Mouse (Mus musculus) c-Kit-positive CD71-negative TER-119-negative erythroid progenitor cells, embryonic 14.5 days (primary cell): ENCODE results near the gene Igsf10.

Experiments used
- DNase-seq: peaks from one replicate; pipeline ENCODE4 v3.0.0-alpha.2; 2013; ENCODE audit warnings: low read depth

Igsf10 gene

DNA sequence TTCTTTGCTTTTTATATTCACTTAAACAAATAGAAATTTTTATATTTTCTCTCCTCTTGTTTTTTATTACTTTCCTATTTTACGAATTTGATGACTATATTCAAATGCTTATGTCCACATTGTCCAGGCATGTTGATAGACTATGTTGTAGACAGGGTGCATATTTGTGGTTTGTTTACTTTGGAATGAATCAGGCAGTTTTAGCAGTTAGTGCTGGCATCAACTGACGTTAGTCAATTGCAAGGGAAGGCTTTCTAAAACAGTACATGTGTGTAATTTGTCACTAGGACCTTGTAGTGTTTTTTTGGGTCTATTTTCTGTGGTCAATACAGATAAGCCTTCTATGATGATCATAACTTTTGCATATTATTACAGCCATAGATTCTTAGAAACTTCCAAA is 53.6 kb downstream of the Igsf10 start:
- DNase-seq, result no peak

DNA sequence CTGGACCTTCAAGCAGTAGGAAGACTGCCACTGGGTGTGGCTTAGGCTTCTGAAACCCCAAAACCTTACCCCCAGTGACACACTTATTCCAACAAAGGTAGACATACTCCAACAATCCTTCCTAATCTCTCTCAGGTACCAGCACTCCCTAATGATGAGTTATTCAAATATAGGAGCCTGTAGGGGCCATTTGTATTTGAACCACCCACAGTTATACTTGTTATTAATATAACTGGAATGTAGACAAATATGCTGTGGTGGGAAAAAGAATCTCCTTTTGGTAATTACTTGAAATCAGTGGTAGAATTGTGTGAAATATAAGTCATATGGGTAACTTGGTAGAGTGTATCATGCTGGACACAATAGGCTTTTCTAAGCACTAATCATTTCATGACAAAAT is 65.6 kb downstream of the Igsf10 start:
- DNase-seq, result no peak

DNA sequence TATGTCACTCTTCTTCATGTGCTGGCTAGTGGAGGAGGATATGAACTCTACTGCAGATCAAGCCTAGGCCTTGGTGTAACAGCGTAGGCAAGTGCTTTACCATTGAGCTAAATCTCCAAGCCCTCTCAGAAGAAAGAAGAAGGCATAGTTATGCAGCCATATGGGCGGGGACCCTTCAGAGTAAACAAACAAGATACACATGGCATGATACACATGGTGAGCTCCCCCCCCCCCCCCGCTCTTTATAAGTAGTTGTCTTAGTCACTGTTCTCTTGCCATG is 66.0 kb downstream of the Igsf10 start:
- no peak for DNase-seq

DNA sequence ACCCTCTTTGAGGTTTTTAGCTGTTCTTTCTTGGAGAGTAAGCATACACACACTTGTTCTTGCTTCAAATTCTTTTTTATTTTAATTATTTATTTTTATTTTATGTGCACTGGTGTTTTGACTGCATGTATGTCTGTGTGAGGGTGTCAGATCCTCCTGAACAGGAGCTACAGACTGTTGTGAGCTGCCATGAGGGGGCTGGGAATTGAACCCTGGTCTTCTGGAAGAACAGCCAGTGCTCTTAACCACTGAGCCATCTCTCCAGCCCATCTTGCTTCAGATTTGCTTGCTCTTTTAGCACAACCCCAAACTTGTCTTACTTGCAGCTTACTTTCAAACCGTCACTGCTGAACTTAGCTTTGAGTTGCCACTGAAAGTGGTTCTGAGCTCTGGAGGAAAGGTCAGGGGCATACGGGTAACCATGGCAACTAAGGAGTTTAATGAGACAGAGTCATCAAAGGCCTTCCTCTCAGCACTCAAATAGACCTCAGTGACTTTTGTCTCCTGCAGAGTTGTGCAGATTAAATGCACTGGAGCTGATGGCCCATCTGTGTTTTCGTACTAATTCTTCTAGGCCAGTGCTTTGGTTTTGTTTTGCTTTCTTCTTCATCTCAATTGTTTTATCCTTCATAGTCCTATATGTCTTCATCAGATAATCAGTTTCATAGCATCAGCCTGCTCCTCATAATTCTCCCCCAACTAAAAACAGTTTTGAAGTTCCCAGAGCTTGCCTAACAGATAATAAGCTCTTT is 66.5 kb downstream of the Igsf10 start:
- DNase-seq, result no peak

DNA sequence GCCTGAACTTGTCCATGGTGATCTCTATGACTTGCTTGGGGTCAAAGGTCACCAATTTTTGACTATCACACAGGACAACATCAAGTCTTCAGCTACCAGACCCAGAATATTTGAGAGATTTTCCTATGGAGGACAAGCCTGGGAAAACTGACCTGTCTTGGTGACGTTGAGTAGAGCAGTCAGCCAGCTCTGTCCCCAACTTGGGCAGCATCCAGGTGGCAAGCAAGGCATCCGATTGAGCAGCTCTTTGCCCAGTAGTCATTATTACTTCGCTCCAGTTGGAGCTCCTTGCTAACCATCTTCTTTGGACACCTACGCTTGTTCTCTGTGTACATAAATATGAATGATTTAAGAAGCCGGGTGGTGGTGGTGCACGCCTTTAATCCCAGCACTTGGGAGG is 73.4 kb downstream of the Igsf10 start:
- DNase-seq, result no peak
